Mouse (Mus musculus): ENCODE data around the gene 1700028J19Rik. TPM values are rescaled to one million over a fixed set of nuclear protein-coding genes. Genes with fewer than 3 reads are reported as not detected.
"Not testable (repeated sequence)": the region's sequence is repeated elsewhere in the genome, so short reads cannot be mapped to it uniquely, and the experiment has no call there.

The 1700028J19Rik gene
- polyA plus RNA-seq, 1 experiment from 2014 or later = 0.99 TPM

GRCm38 (mm10) chr7:44215645-44216044 is 30.9 kb downstream of the 1700028J19Rik start, which contains the start of gene Klk1b5:
Gene Klk1b5, plus strand, starts transcription at chr7:44215945.
- ATAC-seq (replicated peaks; ENCODE audit: low FRiP score) (no peak), DNase-seq (ENCODE audit: low spot score) (no peak)
- H3K4me2 ChIP-seq (ENCODE audit: low read depth, low read length, severe bottlenecking) = no peak within 1 kb of the TSS
- no peak within 1 kb of the TSS for H3K27ac ChIP-seq (ENCODE audit: low read depth, low read length)
- no peak within 1 kb of the TSS for H3K4me3 ChIP-seq (ENCODE audit: low read depth, low read length)
- no peak within 1 kb of the TSS for H3K9ac ChIP-seq (ENCODE audit: low read length)
- no peaks in the 10 kb centered on the region for H3K36me3 ChIP-seq (ENCODE audit: control insufficient read depth, insufficient read depth, low read length)
- no peaks in the 10 kb centered on the region for H3K27me3 ChIP-seq (ENCODE audit: control insufficient read depth, insufficient read depth, low read length)
- no peaks in the 10 kb centered on the region for H3K9me3 ChIP-seq (ENCODE audit: control insufficient read depth, low read length)
- no peaks in the 10 kb centered on the region for H3K4me1 ChIP-seq (replicated peaks; ENCODE audit: control insufficient read depth, insufficient read depth, low read length)
- 76% methylated on average over 1 of the region's 1 CpGs for WGBS

GRCm38 (mm10) chr7:44208307-44208706 is 38.2 kb downstream of the 1700028J19Rik start:
- no peak overlapping the region for H3K27ac ChIP-seq (ENCODE audit: low read depth, low read length)
- no peaks in the 10 kb centered on the region for H3K36me3 ChIP-seq (ENCODE audit: control insufficient read depth, insufficient read depth, low read length)
- H3K4me1 ChIP-seq (replicated peaks; ENCODE audit: control insufficient read depth, insufficient read depth, low read length) = no peaks in the 10 kb centered on the region
- H3K27me3 ChIP-seq (ENCODE audit: control insufficient read depth, insufficient read depth, low read length) = no peaks in the 10 kb centered on the region
- 94% methylated on average over 3 of the region's 3 CpGs for WGBS
- no peak overlapping the region for H3K9ac ChIP-seq (ENCODE audit: low read length)
- no peaks in the 10 kb centered on the region for H3K9me3 ChIP-seq (ENCODE audit: control insufficient read depth, low read length)
- H3K4me2 ChIP-seq (ENCODE audit: low read depth, low read length, severe bottlenecking) = no peak overlapping the region
- ATAC-seq (replicated peaks; ENCODE audit: low FRiP score) = no peak
- no peak overlapping the region for H3K4me3 ChIP-seq (ENCODE audit: low read depth, low read length)
- no peak for DNase-seq (ENCODE audit: low spot score)

- H3K4me3 ChIP-seq (ENCODE audit: low read depth, low read length); H3K4me1 ChIP-seq (replicated peaks; ENCODE audit: control insufficient read depth, insufficient read depth, low read length); H3K27me3 ChIP-seq (ENCODE audit: control insufficient read depth, insufficient read depth, low read length); H3K36me3 ChIP-seq (ENCODE audit: control insufficient read depth, insufficient read depth, low read length); DNase-seq (ENCODE audit: low spot score); ATAC-seq (replicated peaks; ENCODE audit: low FRiP score); H3K9me3 ChIP-seq (ENCODE audit: control insufficient read depth, low read length); H3K4me2 ChIP-seq (ENCODE audit: low read depth, low read length, severe bottlenecking); H3K9ac ChIP-seq (ENCODE audit: low read length); H3K27ac ChIP-seq (ENCODE audit: low read depth, low read length): not testable (repeated sequence)
- WGBS = 58% methylated on average over 3 of the region's 3 CpGs
Observed at GRCm38 (mm10) chr7:44207135-44207534, 39.4 kb downstream of the 1700028J19Rik start, which contains the start of gene Klk1b4. Gene Klk1b4, plus strand, starts transcription at chr7:44207435.

- DNase-seq (ENCODE audit: low spot score) (no peak), ATAC-seq (replicated peaks; ENCODE audit: low FRiP score) (no peak)
- H3K27ac ChIP-seq (ENCODE audit: low read depth, low read length) = no peak within 1 kb of the TSS
- no peaks in the 10 kb centered on the region for H3K36me3 ChIP-seq (ENCODE audit: control insufficient read depth, insufficient read depth, low read length)
- no peak within 1 kb of the TSS for H3K9ac ChIP-seq (ENCODE audit: low read length)
- no peaks in the 10 kb centered on the region for H3K27me3 ChIP-seq (ENCODE audit: control insufficient read depth, insufficient read depth, low read length)
- H3K4me2 ChIP-seq (ENCODE audit: low read depth, low read length, severe bottlenecking) = no peak within 1 kb of the TSS
- H3K4me3 ChIP-seq (ENCODE audit: low read depth, low read length) = no peak within 1 kb of the TSS
- 80% methylated on average over 3 of the region's 3 CpGs for WGBS
- H3K4me1 ChIP-seq (replicated peaks; ENCODE audit: control insufficient read depth, insufficient read depth, low read length) = no peaks in the 10 kb centered on the region
- H3K9me3 ChIP-seq (ENCODE audit: control insufficient read depth, low read length) = no peaks in the 10 kb centered on the region
Observed at GRCm38 (mm10) chr7:44197891-44198290, 48.6 kb downstream of the 1700028J19Rik start, which contains the start of gene Klk1b3. Gene Klk1b3, plus strand, starts transcription at chr7:44198191.

- H3K4me1 ChIP-seq (replicated peaks; ENCODE audit: control insufficient read depth, insufficient read depth, low read length); H3K4me3 ChIP-seq (ENCODE audit: low read depth, low read length); H3K4me2 ChIP-seq (ENCODE audit: low read depth, low read length, severe bottlenecking); H3K27me3 ChIP-seq (ENCODE audit: control insufficient read depth, insufficient read depth, low read length); H3K9me3 ChIP-seq (ENCODE audit: control insufficient read depth, low read length); H3K36me3 ChIP-seq (ENCODE audit: control insufficient read depth, insufficient read depth, low read length); ATAC-seq (replicated peaks; ENCODE audit: low FRiP score); H3K27ac ChIP-seq (ENCODE audit: low read depth, low read length); DNase-seq (ENCODE audit: low spot score); H3K9ac ChIP-seq (ENCODE audit: low read length): not testable (repeated sequence)
- WGBS = 100% methylated on average over 1 of the region's 1 CpGs
Observed at GRCm38 (mm10) chr7:44193466-44193865, 53.0 kb downstream of the 1700028J19Rik start.

- not testable (repeated sequence) for H3K9ac ChIP-seq (ENCODE audit: low read length); H3K4me1 ChIP-seq (replicated peaks; ENCODE audit: control insufficient read depth, insufficient read depth, low read length); H3K36me3 ChIP-seq (ENCODE audit: control insufficient read depth, insufficient read depth, low read length); H3K9me3 ChIP-seq (ENCODE audit: control insufficient read depth, low read length); H3K4me2 ChIP-seq (ENCODE audit: low read depth, low read length, severe bottlenecking); H3K27ac ChIP-seq (ENCODE audit: low read depth, low read length); H3K4me3 ChIP-seq (ENCODE audit: low read depth, low read length); ATAC-seq (replicated peaks; ENCODE audit: low FRiP score); H3K27me3 ChIP-seq (ENCODE audit: control insufficient read depth, insufficient read depth, low read length); DNase-seq (ENCODE audit: low spot score)
Observed at GRCm38 (mm10) chr7:44187936-44188335, 58.6 kb downstream of the 1700028J19Rik start, which contains the start of gene Klk1b24. Gene Klk1b24, plus strand, starts transcription at chr7:44188236.

GRCm38 (mm10) chr7:44186516-44186915 is 60.0 kb downstream of the 1700028J19Rik start:
- ATAC-seq (replicated peaks; ENCODE audit: low FRiP score); H3K4me2 ChIP-seq (ENCODE audit: low read depth, low read length, severe bottlenecking); H3K27me3 ChIP-seq (ENCODE audit: control insufficient read depth, insufficient read depth, low read length); H3K4me3 ChIP-seq (ENCODE audit: low read depth, low read length); H3K9ac ChIP-seq (ENCODE audit: low read length); DNase-seq (ENCODE audit: low spot score); H3K9me3 ChIP-seq (ENCODE audit: control insufficient read depth, low read length); H3K4me1 ChIP-seq (replicated peaks; ENCODE audit: control insufficient read depth, insufficient read depth, low read length); H3K27ac ChIP-seq (ENCODE audit: low read depth, low read length); H3K36me3 ChIP-seq (ENCODE audit: control insufficient read depth, insufficient read depth, low read length): not testable (repeated sequence)
- 75% methylated on average over 8 of the region's 8 CpGs for WGBS

Other genes with a start within 250 kb of the 1700028J19Rik start
- gene Klk1b26, start 234.5 kb downstream of the 1700028J19Rik start, polyA plus RNA-seq (2014; fragmentation: Nextera tagmentation; extraction: Ambion mirVana) = not detected in 2 replicates
- gene Klk1b27, start 194.4 kb downstream of the 1700028J19Rik start, polyA plus RNA-seq (2014; fragmentation: Nextera tagmentation; extraction: Ambion mirVana) = not detected in 2 replicates
- not detected in 2 replicates for gene Klk1b21, start 144.4 kb downstream of the 1700028J19Rik start, polyA plus RNA-seq (2014; fragmentation: Nextera tagmentation; extraction: Ambion mirVana)
- gene Klk1b22, start 134.0 kb downstream of the 1700028J19Rik start, polyA plus RNA-seq (2014; fragmentation: Nextera tagmentation; extraction: Ambion mirVana) = not detected in 2 replicates
- not detected in 2 replicates for gene Klk1b16, start 109.9 kb downstream of the 1700028J19Rik start, polyA plus RNA-seq (2014; fragmentation: Nextera tagmentation; extraction: Ambion mirVana)
- not detected in 2 replicates for gene Klk1b24, start 58.5 kb downstream of the 1700028J19Rik start, polyA plus RNA-seq (2014; fragmentation: Nextera tagmentation; extraction: Ambion mirVana)
- not detected in 2 replicates for gene Klk1b3, start 48.5 kb downstream of the 1700028J19Rik start, polyA plus RNA-seq (2014; fragmentation: Nextera tagmentation; extraction: Ambion mirVana)
- not detected in 2 replicates for gene Klk1b4, start 39.3 kb downstream of the 1700028J19Rik start, polyA plus RNA-seq (2014; fragmentation: Nextera tagmentation; extraction: Ambion mirVana)
- not detected in 2 replicates for gene Klk1b5, start 30.8 kb downstream of the 1700028J19Rik start, polyA plus RNA-seq (2014; fragmentation: Nextera tagmentation; extraction: Ambion mirVana)
- gene Klk1, start 21.3 kb downstream of the 1700028J19Rik start, polyA plus RNA-seq (2014; fragmentation: Nextera tagmentation; extraction: Ambion mirVana) = not detected in 2 replicates
- not detected in 2 replicates for gene Gm36864, start 10.5 kb downstream of the 1700028J19Rik start, polyA plus RNA-seq (2014; fragmentation: Nextera tagmentation; extraction: Ambion mirVana)
- gene 2410002F23Rik, start within 50 bp of the 1700028J19Rik start, polyA plus RNA-seq (2014; fragmentation: Nextera tagmentation; extraction: Ambion mirVana) = 167 and 178 TPM in 2 replicates
- gene Acp4, start 10.7 kb upstream of the 1700028J19Rik start, polyA plus RNA-seq (2014; fragmentation: Nextera tagmentation; extraction: Ambion mirVana) = 0.17 TPM in 1 of 2 replicates, not detected in the other
- gene Gm15517, start 14.8 kb upstream of the 1700028J19Rik start, polyA plus RNA-seq (2014; fragmentation: Nextera tagmentation; extraction: Ambion mirVana) = not detected in 2 replicates
- gene Clec11a, start 60.2 kb upstream of the 1700028J19Rik start, polyA plus RNA-seq (2014; fragmentation: Nextera tagmentation; extraction: Ambion mirVana) = 3.2 TPM in 2 replicates
- 3.6 and 4.2 TPM in 2 replicates for gene Shank1, start 63.6 kb upstream of the 1700028J19Rik start, polyA plus RNA-seq (2014; fragmentation: Nextera tagmentation; extraction: Ambion mirVana)
- 3.2 and 4.0 TPM in 2 replicates for gene Syt3, start 137.4 kb upstream of the 1700028J19Rik start, polyA plus RNA-seq (2014; fragmentation: Nextera tagmentation; extraction: Ambion mirVana)
- gene 1700008O03Rik, start 139.1 kb upstream of the 1700028J19Rik start, polyA plus RNA-seq (2014; fragmentation: Nextera tagmentation; extraction: Ambion mirVana) = 0.89 and 0.96 TPM in 2 replicates
- 8.2 and 9.8 TPM in 2 replicates for gene Lrrc4b, start 182.3 kb upstream of the 1700028J19Rik start, polyA plus RNA-seq (2014; fragmentation: Nextera tagmentation; extraction: Ambion mirVana)
- gene Aspdh, start 218.7 kb upstream of the 1700028J19Rik start, polyA plus RNA-seq (2014; fragmentation: Nextera tagmentation; extraction: Ambion mirVana) = 2.6 and 2.9 TPM in 2 replicates
- gene Josd2, start 221.3 kb upstream of the 1700028J19Rik start, polyA plus RNA-seq (2014; fragmentation: Nextera tagmentation; extraction: Ambion mirVana) = 60.9 and 68.9 TPM in 2 replicates
- 115 and 124 TPM in 2 replicates for gene Emc10, start 249.8 kb upstream of the 1700028J19Rik start, polyA plus RNA-seq (2014; fragmentation: Nextera tagmentation; extraction: Ambion mirVana)
- 22.3 and 25.3 TPM in 2 replicates for gene Fam71e1, start 249.9 kb upstream of the 1700028J19Rik start, polyA plus RNA-seq (2014; fragmentation: Nextera tagmentation; extraction: Ambion mirVana)